Mouse (Mus musculus) hindbrain, embryonic 14.5 days (tissue): ENCODE measurements at regions not wholly inside any gene's neighbourhood (a gene's known extent, or its start where the extent isn't known, plus 50 kb on each side); places are given as distances from the start of the nearest gene placed in this dataset.
A peak's percentile ranks its signal among the peaks of the same experiment; 100 is the strongest.

Experiments
- ATAC-seq: fragments of 200-750 bp; cut with Nextera tagmentation; 2 replicates; pipeline ENCODE4 v1.8.0; 2017; ENCODE audit warnings: moderate number of reproducible peaks, mild to moderate bottlenecking, moderate TSS enrichment, moderate library complexity; ENCODE audit not compliant: low FRiP score
- DNase-seq: peaks from one replicate; pipeline ENCODE4 v3.0.0-alpha.2; 2015; ENCODE audit warnings: low spot score
- H3K27ac ChIP-seq: fragments of 300-500 bp; sonication (generic); 2 replicates; pipeline ENCODE4 v1.5.1; 2014; ENCODE audit warnings: mild to moderate bottlenecking, moderate library complexity
- H3K27me3 ChIP-seq: fragments of 300-500 bp; sonication (generic); 2 replicates; pipeline ENCODE4 v1.6.1; 2014; ENCODE audit warnings: mild to moderate bottlenecking, low read length, mixed read lengths; ENCODE audit not compliant: control insufficient read depth, insufficient read depth
- H3K36me3 ChIP-seq: fragments of 300-500 bp; sonication (generic); replicated peaks from 2 replicates; pipeline ENCODE4 v1.6.1; 2014; ENCODE audit not compliant: control insufficient read depth, insufficient read depth
- H3K4me1 ChIP-seq: fragments of 300-500 bp; sonication (generic); replicated peaks from 2 replicates; pipeline ENCODE4 v1.6.1; 2014; ENCODE audit warnings: antibody characterized with exemption, low read length, mixed read lengths; ENCODE audit not compliant: control insufficient read depth, insufficient read depth
- H3K4me2 ChIP-seq: fragments of 300-500 bp; sonication (generic); replicated peaks from 2 replicates; pipeline ENCODE4 v1.6.1; 2014; ENCODE audit warnings: mild to moderate bottlenecking, moderate library complexity
- H3K4me3 ChIP-seq: fragments of 300-500 bp; sonication (generic); replicated peaks from 2 replicates; pipeline ENCODE4 v1.5.1; 2014; ENCODE audit warnings: mild to moderate bottlenecking, low read length
- H3K9ac ChIP-seq: fragments of 300-500 bp; sonication (generic); 2 replicates; pipeline ENCODE4 v1.6.1; 2014
- H3K9me3 ChIP-seq: fragments of 300-500 bp; sonication (generic); 2 replicates; pipeline ENCODE4 v1.6.1; 2016; ENCODE audit warnings: low read length; ENCODE audit not compliant: control insufficient read depth
- WGBS: fragments of 180-500 bp; shearing (Covaris S2); extraction: QIAGEN DNeasy Blood & Tissue Kit; methylation state at CpG from one replicate; pipeline ENCODE4 v1.1.7; 2014; 5-methylcytosine and 5-hydroxymethylcytosine counted together

- DNase-seq (no peak), ATAC-seq (no peak)
- no peaks in the 10 kb centered on the region for H3K9me3 ChIP-seq
- H3K27me3 ChIP-seq = no peaks in the 10 kb centered on the region
- WGBS = 91% methylated on average over 5 of the region's 5 CpGs
- H3K4me1 ChIP-seq = no peaks in the 10 kb centered on the region
- H3K27ac ChIP-seq = no peak overlapping the region
- H3K4me2 ChIP-seq = no peak overlapping the region
- H3K4me3 ChIP-seq = no peak overlapping the region
- no peak overlapping the region for H3K9ac ChIP-seq
- H3K36me3 ChIP-seq = no peaks in the 10 kb centered on the region
Measured at GRCm38 (mm10) chr9:24923514-24923913, 149.4 kb upstream of the Tbx20 start.

DNA sequence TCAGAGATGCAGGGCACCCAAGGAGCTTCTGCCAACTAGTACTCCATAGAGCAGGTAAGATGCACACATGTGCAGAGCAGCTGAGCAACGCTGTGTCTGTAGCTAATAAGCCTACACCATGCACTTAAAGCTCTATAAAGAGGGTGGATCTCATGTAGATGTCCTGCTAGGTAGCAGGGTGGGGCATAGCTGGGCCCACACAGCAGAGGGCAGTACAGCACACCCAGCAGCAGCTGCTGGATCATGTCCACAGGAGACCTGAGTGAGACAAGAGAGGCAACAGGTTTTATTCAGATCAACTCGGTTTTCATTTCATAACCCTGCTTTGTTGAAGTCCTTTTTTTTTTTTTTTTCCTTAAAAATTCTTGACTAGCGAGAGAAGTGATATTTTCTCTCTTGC, 151.5 kb upstream of the Gm10181 start:
- no peak overlapping the region for H3K4me3 ChIP-seq
- no peak overlapping the region for H3K4me2 ChIP-seq
- H3K9ac ChIP-seq = no peak overlapping the region
- ATAC-seq = no peak
- no peaks in the 10 kb centered on the region for H3K4me1 ChIP-seq
- no peaks in the 10 kb centered on the region for H3K36me3 ChIP-seq
- DNase-seq = no peak
- no peaks in the 10 kb centered on the region for H3K27me3 ChIP-seq
- no peaks in the 10 kb centered on the region for H3K9me3 ChIP-seq
- WGBS = 66% methylated on average over 3 of the region's 3 CpGs
- no peak overlapping the region for H3K27ac ChIP-seq

DNA sequence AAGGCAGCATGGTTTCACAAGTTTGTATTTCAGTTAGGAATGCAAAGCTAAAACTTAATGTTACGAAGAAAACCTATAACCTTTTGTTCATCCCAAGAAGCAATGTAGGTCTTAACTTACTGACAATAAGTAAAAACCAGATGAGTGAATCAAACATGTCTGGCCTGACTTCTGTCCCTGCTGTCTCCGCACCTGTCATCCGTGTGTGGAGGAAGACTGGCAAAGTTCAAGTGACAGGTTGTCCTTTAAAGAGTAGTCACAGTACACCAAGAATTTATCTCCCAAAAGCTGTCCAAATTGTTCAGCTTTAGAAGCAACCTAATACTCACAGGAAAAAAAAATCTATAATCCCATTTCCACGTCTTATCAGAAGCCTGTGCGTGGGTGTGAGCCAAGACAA, 146.3 kb upstream of the Gm10181 start:
- DNase-seq = no peak
- Histone ChIP-seq H3K27ac (no peak overlapping the region), H3K36me3 (no peaks in the 10 kb centered on the region), H3K9me3 (no peaks in the 10 kb centered on the region), H3K4me3 (no peak overlapping the region), H3K4me1 (no peaks in the 10 kb centered on the region), H3K4me2 (no peak overlapping the region), H3K27me3 (no peaks in the 10 kb centered on the region), H3K9ac (no peak overlapping the region)
- 81% methylated on average over 5 of the region's 5 CpGs for WGBS
- no peak for ATAC-seq

DNA sequence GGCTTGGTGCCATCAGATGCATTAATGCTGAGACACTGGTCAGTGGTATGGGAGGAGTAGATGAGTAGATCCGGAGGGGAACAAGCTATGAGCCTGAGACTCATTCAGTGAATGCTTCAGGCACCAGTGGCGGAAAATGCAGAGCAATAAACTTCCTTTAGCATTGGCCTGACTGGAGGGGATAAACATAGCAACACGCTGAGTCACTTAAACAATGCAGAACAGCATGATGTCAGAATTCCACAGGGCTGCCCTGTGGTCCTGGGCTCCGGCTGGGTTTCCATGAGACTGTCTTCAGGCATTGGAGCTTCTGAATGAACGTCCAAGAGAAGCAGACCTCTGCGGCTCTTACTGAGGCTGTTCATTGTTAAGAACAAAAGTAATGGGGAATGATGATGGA, 145.4 kb upstream of the Gm10181 start:
- no peaks in the 10 kb centered on the region for H3K4me1 ChIP-seq
- no peak overlapping the region for H3K4me2 ChIP-seq
- ATAC-seq (peak; percentile 65), DNase-seq (peak; percentile 46)
- WGBS = 10% methylated on average over 6 of the region's 6 CpGs
- no peak overlapping the region for H3K27ac ChIP-seq
- no peaks in the 10 kb centered on the region for H3K36me3 ChIP-seq
- no peak overlapping the region for H3K4me3 ChIP-seq
- no peak overlapping the region for H3K9ac ChIP-seq
- H3K9me3 ChIP-seq = no peaks in the 10 kb centered on the region
- no peaks in the 10 kb centered on the region for H3K27me3 ChIP-seq

GRCm38 (mm10) chr9:24952516-24952915, 136.7 kb upstream of the Gm10181 start:
- no peak overlapping the region for H3K4me2 ChIP-seq
- 49% methylated on average over 23 of the region's 23 CpGs for WGBS
- no peak overlapping the region for H3K27ac ChIP-seq
- H3K4me3 ChIP-seq = no peak overlapping the region
- no peaks in the 10 kb centered on the region for H3K9me3 ChIP-seq
- DNase-seq (no peak), ATAC-seq (no peak)
- no peaks in the 10 kb centered on the region for H3K36me3 ChIP-seq
- H3K27me3 ChIP-seq = no peaks in the 10 kb centered on the region
- H3K9ac ChIP-seq = no peak overlapping the region
- H3K4me1 ChIP-seq = no peaks in the 10 kb centered on the region

DNA sequence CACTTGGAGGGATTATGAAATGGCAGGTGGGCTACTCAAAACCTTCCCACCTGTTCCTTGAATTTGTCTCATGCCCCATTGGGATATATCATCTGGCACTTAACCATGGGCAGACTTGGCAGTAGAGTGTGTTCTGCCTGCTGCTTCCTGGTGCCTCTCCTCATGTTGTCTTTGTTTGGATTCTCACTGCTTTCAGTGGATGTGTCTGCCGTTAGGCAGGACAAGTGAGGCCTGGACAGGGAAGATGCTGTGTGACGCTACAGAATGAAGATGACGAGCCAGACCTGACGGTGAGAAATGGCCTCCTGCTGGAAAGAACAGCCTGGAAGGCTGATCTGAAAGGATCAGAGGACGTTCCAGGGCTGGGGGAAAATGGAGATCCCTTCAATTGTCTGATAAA, 133.6 kb upstream of the Gm10181 start:
- H3K27me3 ChIP-seq = no peaks in the 10 kb centered on the region
- no peaks in the 10 kb centered on the region for H3K9me3 ChIP-seq
- no peak overlapping the region for H3K27ac ChIP-seq
- no peaks in the 10 kb centered on the region for H3K36me3 ChIP-seq
- H3K4me2 ChIP-seq = no peak overlapping the region
- H3K4me3 ChIP-seq = no peak overlapping the region
- ATAC-seq (no peak), DNase-seq (no peak)
- H3K4me1 ChIP-seq = no peaks in the 10 kb centered on the region
- WGBS = 27% methylated on average over 5 of the region's 5 CpGs
- H3K9ac ChIP-seq = no peak overlapping the region

GRCm38 (mm10) chr9:24956566-24956965, 132.7 kb upstream of the Gm10181 start:
- Histone ChIP-seq H3K27me3 (no peaks in the 10 kb centered on the region), H3K4me2 (no peak overlapping the region), H3K4me3 (no peak overlapping the region), H3K4me1 (no peaks in the 10 kb centered on the region), H3K9ac (no peak overlapping the region), H3K9me3 (no peaks in the 10 kb centered on the region), H3K36me3 (no peaks in the 10 kb centered on the region), H3K27ac (no peak overlapping the region)
- ATAC-seq = peak; percentile 40; the same call in 1 of the 2 replicates
- DNase-seq = no peak
- WGBS = 16% methylated on average over 7 of the region's 7 CpGs

DNA sequence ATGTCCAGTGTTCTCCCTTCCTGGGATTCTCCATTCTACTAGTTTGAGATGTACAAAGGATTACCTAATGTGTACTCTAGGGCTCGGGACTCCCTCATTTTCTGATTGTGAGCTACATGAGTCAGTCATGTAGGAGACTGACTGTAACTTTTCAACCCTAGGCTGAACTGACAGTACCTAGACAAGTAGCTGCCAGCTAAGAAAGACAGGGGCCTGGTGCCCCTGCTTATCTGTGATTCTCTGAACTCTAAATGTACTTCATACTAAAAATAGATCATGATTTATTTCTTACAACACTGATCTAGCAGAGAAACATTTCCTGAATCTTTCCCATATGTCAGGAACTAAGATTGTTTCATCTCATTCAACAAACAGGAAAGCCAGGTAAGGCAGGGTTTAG, 125.9 kb upstream of the Gm10181 start:
- no peaks in the 10 kb centered on the region for H3K9me3 ChIP-seq
- no peak for DNase-seq
- H3K4me2 ChIP-seq = no peak overlapping the region
- ATAC-seq = no peak
- 100% methylated on average over 1 of the region's 1 CpGs for WGBS
- H3K27me3 ChIP-seq = no peaks in the 10 kb centered on the region
- no peak overlapping the region for H3K4me3 ChIP-seq
- H3K4me1 ChIP-seq = 0 out of 2 replicates have a peak, but pooled peaks cover 3% of the 10 kb centered on the region
- no peaks in the 10 kb centered on the region for H3K36me3 ChIP-seq
- no peak overlapping the region for H3K27ac ChIP-seq
- H3K9ac ChIP-seq = no peak overlapping the region

DNA sequence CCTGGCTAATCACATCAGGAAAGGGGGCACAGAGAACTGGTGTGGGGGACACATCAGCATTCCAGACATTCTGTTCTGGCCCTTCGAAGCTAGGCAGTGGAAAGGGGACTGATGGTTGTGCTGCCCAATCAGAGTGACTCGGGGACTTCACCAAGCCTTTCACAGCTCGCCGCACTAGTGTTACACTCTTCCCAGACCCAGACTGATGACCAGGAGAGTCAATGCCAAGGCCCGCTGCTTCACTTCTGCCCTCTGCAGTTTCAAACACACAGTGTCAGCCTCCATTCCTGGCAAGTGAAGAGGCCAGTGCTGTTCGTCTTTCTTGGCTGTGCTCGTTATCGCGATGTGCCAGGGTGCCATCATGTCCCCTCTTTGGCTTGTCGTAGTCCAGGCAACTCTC, 121.7 kb upstream of the Gm10181 start:
- Histone ChIP-seq H3K4me2 (no peak overlapping the region), H3K27me3 (no peaks in the 10 kb centered on the region), H3K27ac (no peak overlapping the region), H3K9ac (no peak overlapping the region), H3K36me3 (no peaks in the 10 kb centered on the region), H3K4me1 (0 out of 2 replicates have a peak, but pooled peaks cover 3% of the 10 kb centered on the region), H3K4me3 (no peak overlapping the region), H3K9me3 (no peaks in the 10 kb centered on the region)
- DNase-seq (no peak), ATAC-seq (0 out of 2 replicates have a peak, but pooled peaks have one; percentile 48)
- 66% methylated on average over 10 of the region's 10 CpGs for WGBS

- ATAC-seq = peak; percentile 80
- Histone ChIP-seq H3K27ac (peak overlapping the region; percentile 16; the same call in 1 of the 2 replicates), H3K4me1 (peaks cover 13% of the 10 kb centered on the region), H3K4me3 (no peak overlapping the region), H3K36me3 (no peaks in the 10 kb centered on the region), H3K4me2 (peak overlapping the region; percentile 49), H3K27me3 (no peaks in the 10 kb centered on the region), H3K9ac (0 out of 2 replicates have a peak overlapping the region, but pooled peaks have one; percentile 14), H3K9me3 (no peaks in the 10 kb centered on the region)
- peak; percentile 45 for DNase-seq
- WGBS = 6% methylated on average over 19 of the region's 19 CpGs
Measured at GRCm38 (mm10) chr9:24974021-24974741, 115.0 kb upstream of the Gm10181 start.
